Mouse (Mus musculus) liver, adult 2 months (tissue): ENCODE results near the gene Slc26a1. TPM values are rescaled to one million over a fixed set of nuclear protein-coding genes. Genes with fewer than 3 reads are reported as not detected.
"Not testable (repeated sequence)": the region's sequence is repeated elsewhere in the genome, so short reads cannot be mapped to it uniquely, and the experiment has no call there.

Source experiments
- DNase-seq: peaks from one replicate; pipeline ENCODE4 v3.0.0-alpha.2; 2011; ENCODE audit warnings: low read depth, low spot score; ENCODE audit errors: extremely low read depth
- H3K27ac ChIP-seq: fragments of 200-500 bp; replicated peaks from 2 replicates; pipeline ENCODE4 v1.5.1; 2012; ENCODE audit warnings: low read depth, mild to moderate bottlenecking, control low read depth, inconsistent platforms, low read length; ENCODE audit not compliant: insufficient read depth
- H3K27me3 ChIP-seq: fragments of 200-500 bp; 2 replicates; pipeline ENCODE4 v1.6.1; 2012; ENCODE audit warnings: mild to moderate bottlenecking, moderate library complexity, low read length, inconsistent platforms; ENCODE audit not compliant: control insufficient read depth, insufficient read depth
- H3K36me3 ChIP-seq: fragments of 200-500 bp; 2 replicates; pipeline ENCODE4 v1.6.1; 2012; ENCODE audit warnings: low read length, inconsistent platforms; ENCODE audit not compliant: control insufficient read depth, insufficient read depth
- H3K4me1 ChIP-seq: fragments of 200-500 bp; 2 replicates; pipeline ENCODE4 v1.6.1; 2011; ENCODE audit warnings: low read length; ENCODE audit not compliant: control insufficient read depth, insufficient read depth
- H3K4me3 ChIP-seq: fragments of 200-500 bp; 2 replicates; pipeline ENCODE4 v1.5.1; 2011; ENCODE audit warnings: low read depth, mild to moderate bottlenecking, control low read depth, low read length, moderate library complexity; ENCODE audit not compliant: insufficient read depth
- H3K79me2 ChIP-seq: fragments of 200-500 bp; 2 replicates; pipeline ENCODE4 v1.6.1; 2012; ENCODE audit warnings: inconsistent platforms, mild to moderate bottlenecking, low read length, moderate library complexity; ENCODE audit not compliant: control insufficient read depth, insufficient read depth
- H3K9ac ChIP-seq: fragments of 200-500 bp; 2 replicates; pipeline ENCODE4 v1.6.1; 2012; ENCODE audit warnings: low read depth, mild to moderate bottlenecking, control low read depth, inconsistent platforms, low read length
- CTCF ChIP-seq: fragments of 200-500 bp; IDR thresholded peaks from 2 replicates; pipeline ENCODE4 v1.5.1; 2011; ENCODE audit warnings: low read depth, low read length, control low read depth
- POLR2A ChIP-seq: fragments of 200-500 bp; IDR thresholded peaks from 2 replicates; pipeline ENCODE4 v1.6.1; 2011; ENCODE audit warnings: low read length, control low read depth; ENCODE audit not compliant: insufficient read depth; ENCODE audit errors: extremely low read depth
- WGBS: fragments of 180-500 bp; shearing (Covaris S2); methylation state at CpG from one replicate; pipeline ENCODE4 v1.1.7; 2018; 5-methylcytosine and 5-hydroxymethylcytosine counted together
- polyA plus RNA-seq: library from polyadenylated mRNA; depleted of rRNA; stranded (reverse); fragments of >200 nt; gene quantifications from 2 replicates; pipeline ENCODE4 v1.2.3, GENCODE M21; 2012
- total RNA-seq: library from RNA; depleted of rRNA; stranded (reverse); fragments of >200 nt; gene quantifications from 2 replicates; pipeline ENCODE4 v1.2.3, GENCODE M21; 2014

Gene Slc26a1
- total and polyA plus RNA-seq, 2 experiments = 121 to 261 TPM

GRCm38 (mm10) chr5:108647820-108648465, 27.4 kb downstream of the Slc26a1 start:
- Histone ChIP-seq H3K36me3 (peaks cover 32% of the 10 kb centered on the region; the same call in 1 of the 2 replicates), H3K79me2 (no peaks in the 10 kb centered on the region), H3K27me3 (no peaks in the 10 kb centered on the region)

GRCm38 (mm10) chr5:108647311-108647710, 28.1 kb downstream of the Slc26a1 start:
- H3K36me3 ChIP-seq = peaks cover 32% of the 10 kb centered on the region; the same call in 1 of the 2 replicates
- no peak overlapping the region for H3K27ac ChIP-seq

More at GRCm38 (mm10) chr5:108647820-108648465, 27.4 kb downstream of the Slc26a1 start:
- DNase-seq = no peak
- Histone ChIP-seq H3K4me1 (no peaks in the 10 kb centered on the region), H3K27ac (no peak overlapping the region), H3K4me3 (no peak overlapping the region), H3K9ac (no peak overlapping the region)
- WGBS = 93% methylated on average over 2 of the region's 2 CpGs
- TF ChIP-seq POLR2A (no peak), CTCF (no peak)

GRCm38 (mm10) chr5:108646343-108646660, 29.1 kb downstream of the Slc26a1 start:
- DNase-seq = no peak
- 50% methylated on average over 3 of the region's 3 CpGs for WGBS
- H3K4me1 ChIP-seq = no peaks in the 10 kb centered on the region
- no peak overlapping the region for H3K4me3 ChIP-seq
- H3K79me2 ChIP-seq = no peaks in the 10 kb centered on the region
- no peaks in the 10 kb centered on the region for H3K27me3 ChIP-seq
- no peak for TF ChIP-seq POLR2A
- no peak for TF ChIP-seq CTCF
- H3K36me3 ChIP-seq = peaks cover 34% of the 10 kb centered on the region; the same call in 1 of the 2 replicates
- H3K27ac ChIP-seq = no peak overlapping the region
- no peak overlapping the region for H3K9ac ChIP-seq

More at GRCm38 (mm10) chr5:108647311-108647710, 28.1 kb downstream of the Slc26a1 start:
- H3K4me1 ChIP-seq = no peaks in the 10 kb centered on the region
- no peak overlapping the region for H3K9ac ChIP-seq
- no peaks in the 10 kb centered on the region for H3K79me2 ChIP-seq
- WGBS = 89% methylated on average over 2 of the region's 2 CpGs
- no peak overlapping the region for H3K4me3 ChIP-seq
- TF ChIP-seq POLR2A = no peak
- no peak for TF ChIP-seq CTCF
- H3K27me3 ChIP-seq = no peaks in the 10 kb centered on the region
- no peak for DNase-seq

GRCm38 (mm10) chr5:108645651-108646342, 29.6 kb downstream of the Slc26a1 start:
- Histone ChIP-seq H3K4me1 (no peaks in the 10 kb centered on the region), H3K36me3 (peaks cover 32% of the 10 kb centered on the region; the same call in 1 of the 2 replicates), H3K79me2 (no peaks in the 10 kb centered on the region), H3K27ac (no peak overlapping the region), H3K27me3 (no peaks in the 10 kb centered on the region), H3K9ac (no peak overlapping the region), H3K4me3 (no peak overlapping the region)
- DNase-seq = peak; percentile 26
- TF ChIP-seq CTCF = peak; percentile 33; the same call in 1 of the 2 replicates
- no peak for TF ChIP-seq POLR2A
- WGBS = 77% methylated on average over 9 of the region's 9 CpGs

- H3K4me1 ChIP-seq = no peaks in the 10 kb centered on the region
- peaks cover 23% of the 10 kb centered on the region; the same call in 1 of the 2 replicates for H3K36me3 ChIP-seq
- H3K27ac ChIP-seq = no peak overlapping the region
- TF ChIP-seq POLR2A = no peak
- H3K4me3 ChIP-seq = no peak overlapping the region
- H3K27me3 ChIP-seq = no peaks in the 10 kb centered on the region
- H3K9ac ChIP-seq = no peak overlapping the region
- no peak for DNase-seq
- 41% methylated on average over 2 of the region's 2 CpGs for WGBS
- H3K79me2 ChIP-seq = no peaks in the 10 kb centered on the region
Observed at GRCm38 (mm10) chr5:108643674-108644073, 31.7 kb downstream of the Slc26a1 start.

- TF ChIP-seq POLR2A (no peak), CTCF (no peak)
- DNase-seq = no peak
- WGBS = 79% methylated on average over 4 of the region's 4 CpGs
Observed at GRCm38 (mm10) chr5:108636172-108636571, 39.2 kb downstream of the Slc26a1 start.

GRCm38 (mm10) chr5:108634088-108634487, 41.3 kb downstream of the Slc26a1 start:
- not testable (repeated sequence) for H3K4me1 ChIP-seq, H3K27ac ChIP-seq, H3K9ac ChIP-seq, DNase-seq, H3K27me3 ChIP-seq, H3K36me3 ChIP-seq, H3K4me3 ChIP-seq, H3K79me2 ChIP-seq
- WGBS = 88% methylated on average over 2 of the region's 3 CpGs

More at GRCm38 (mm10) chr5:108636172-108636571, 39.2 kb downstream of the Slc26a1 start:
- Histone ChIP-seq H3K4me1 (no peaks in the 10 kb centered on the region), H3K9ac (no peak overlapping the region), H3K27me3 (no peaks in the 10 kb centered on the region), H3K27ac (no peak overlapping the region), H3K4me3 (no peak overlapping the region), H3K36me3 (no peaks in the 10 kb centered on the region; the same call in 1 of the 2 replicates), H3K79me2 (no peaks in the 10 kb centered on the region; the same call in 1 of the 2 replicates)
